Mouse (Mus musculus) lung, embryonic 16.5 days (tissue): ENCODE results near the gene Slc30a10. TPM values are rescaled to one million over a fixed set of nuclear protein-coding genes. Genes with fewer than 3 reads are reported as not detected.
A peak's percentile ranks its signal among the peaks of the same experiment; 100 is the strongest.

Experiments used
- ATAC-seq: fragments of 200-750 bp; cut with Nextera tagmentation; 2 replicates; pipeline ENCODE4 v1.8.0; 2017; ENCODE audit warnings: low read depth, mild to moderate bottlenecking, moderate library complexity
- H3K27ac ChIP-seq: fragments of 300-500 bp; sonication (generic); 2 replicates; pipeline ENCODE4 v1.5.1; 2014; ENCODE audit warnings: mild to moderate bottlenecking, control low read depth, low read length
- H3K27me3 ChIP-seq: fragments of 300-500 bp; sonication (generic); 2 replicates; pipeline ENCODE4 v1.6.1; 2014; ENCODE audit warnings: low read depth, low read length, mixed read lengths; ENCODE audit not compliant: control insufficient read depth, insufficient read depth
- H3K36me3 ChIP-seq: fragments of 300-500 bp; sonication (generic); 2 replicates; pipeline ENCODE4 v1.6.1; 2014; ENCODE audit warnings: low read length; ENCODE audit not compliant: control insufficient read depth, insufficient read depth
- H3K4me1 ChIP-seq: fragments of 300-500 bp; sonication (generic); replicated peaks from 2 replicates; pipeline ENCODE4 v1.6.1; 2014; ENCODE audit warnings: low read length, mixed read lengths; ENCODE audit not compliant: control insufficient read depth, insufficient read depth
- H3K4me2 ChIP-seq: fragments of 300-500 bp; sonication (generic); 2 replicates; pipeline ENCODE4 v1.6.1; 2014; ENCODE audit warnings: low read depth, low read length, control low read depth
- H3K4me3 ChIP-seq: fragments of 300-500 bp; sonication (generic); 2 replicates; pipeline ENCODE4 v1.5.1; 2014; ENCODE audit warnings: mild to moderate bottlenecking, low read length, control low read depth
- H3K9ac ChIP-seq: fragments of 300-500 bp; sonication (generic); 2 replicates; pipeline ENCODE4 v1.6.1; 2014; ENCODE audit warnings: low read length, control low read depth
- H3K9me3 ChIP-seq: fragments of 300-500 bp; sonication (generic); 2 replicates; pipeline ENCODE4 v1.6.1; 2016; ENCODE audit warnings: low read length; ENCODE audit not compliant: control insufficient read depth
- WGBS: fragments of 180-500 bp; shearing (Covaris S2); extraction: QIAGEN DNeasy Blood & Tissue Kit; methylation state at CpG from one replicate; pipeline ENCODE4 v1.1.7; 2014; 5-methylcytosine and 5-hydroxymethylcytosine counted together
- polyA plus RNA-seq: library from polyadenylated mRNA; unstranded; fragments of >200 nt; fragmentation: Nextera tagmentation; extraction: Ambion mirVana; gene quantifications from 2 replicates; pipeline ENCODE4 v1.2.1, GENCODE M21; 2015

The Slc30a10 gene
- polyA plus RNA-seq, 1 experiment from 2014 or later = not detected

GRCm38 (mm10) chr1:185454144-185454543 lies 504 bp upstream of the Slc30a10 start:
- WGBS = 48% methylated on average over 4 of the region's 4 CpGs
- ATAC-seq = no peak
- Histone ChIP-seq H3K27me3 (peaks cover 34% of the 10 kb centered on the region), H3K4me2 (peak overlapping the region; percentile 90), H3K4me1 (peaks cover 12% of the 10 kb centered on the region), H3K36me3 (no peaks in the 10 kb centered on the region), H3K4me3 (no peak overlapping the region; the same call in 1 of the 2 replicates), H3K27ac (no peak overlapping the region), H3K9me3 (no peaks in the 10 kb centered on the region), H3K9ac (no peak overlapping the region)

DNA sequence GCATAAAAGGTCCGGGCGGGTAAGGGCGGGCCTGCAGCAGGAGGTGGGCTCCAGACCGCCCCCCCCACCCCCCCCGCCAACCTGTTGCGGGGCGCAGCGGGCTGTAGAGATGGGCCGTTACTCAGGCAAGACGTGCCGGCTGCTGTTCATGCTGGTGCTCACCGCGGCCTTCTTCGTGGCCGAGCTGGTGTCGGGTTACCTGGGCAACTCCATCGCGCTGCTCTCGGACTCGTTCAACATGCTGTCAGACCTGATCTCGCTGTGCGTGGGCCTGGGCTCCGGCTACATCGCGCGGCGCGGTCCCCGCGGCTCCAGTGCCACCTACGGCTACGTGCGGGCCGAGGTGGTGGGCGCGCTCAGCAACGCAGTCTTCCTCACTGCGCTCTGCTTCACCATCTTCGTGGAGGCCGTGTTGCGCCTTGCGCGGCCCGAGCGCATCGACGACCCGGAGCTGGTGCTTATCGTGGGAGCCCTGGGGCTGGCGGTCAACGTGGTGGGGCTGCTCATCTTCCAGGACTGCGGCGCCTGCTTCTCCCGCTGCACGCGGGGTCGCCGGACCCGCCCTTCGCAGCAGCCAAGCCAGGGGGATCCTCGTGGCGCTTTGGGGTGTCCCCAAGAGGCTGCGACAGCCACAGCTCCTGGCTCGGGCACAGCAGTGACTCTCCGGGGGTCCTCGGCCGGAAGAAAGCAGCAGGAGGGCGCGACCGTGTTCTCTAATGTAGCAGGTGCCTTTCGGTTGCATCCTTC lies 480 bp downstream of the Slc30a10 start:
- peak overlapping the region; percentile 90 for H3K4me2 ChIP-seq
- H3K36me3 ChIP-seq = no peaks in the 10 kb centered on the region
- under 1% methylated on average over 65 of the region's 71 CpGs for WGBS
- peak overlapping the region; percentile 32 for H3K9ac ChIP-seq
- H3K9me3 ChIP-seq = no peaks in the 10 kb centered on the region
- ATAC-seq = peak; percentile 68
- H3K27ac ChIP-seq = no peak overlapping the region
- H3K4me1 ChIP-seq = peaks cover 12% of the 10 kb centered on the region
- H3K27me3 ChIP-seq = peaks cover 34% of the 10 kb centered on the region
- H3K4me3 ChIP-seq = peak overlapping the region; percentile 51

DNA sequence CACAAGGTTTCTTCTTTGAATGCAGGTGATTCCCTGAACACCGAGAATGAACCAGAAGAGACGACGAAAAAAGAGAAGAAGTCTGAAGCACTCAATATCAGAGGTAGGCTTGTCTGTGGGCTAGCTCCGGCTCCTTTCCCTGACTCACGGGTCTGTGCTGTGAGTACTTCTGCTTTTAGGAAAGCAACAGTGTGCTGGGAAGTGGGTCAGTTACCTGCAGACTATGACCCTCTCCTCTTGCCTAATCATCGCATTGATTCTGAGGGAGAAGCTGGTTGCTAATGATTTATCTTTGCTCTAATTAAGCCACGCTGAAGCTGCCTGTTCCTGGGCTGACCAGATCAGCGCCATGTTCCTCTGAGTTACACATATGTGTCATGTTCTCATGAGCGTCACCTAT lies 1.7 kb downstream of the Slc30a10 start:
- Histone ChIP-seq H3K9ac (no peak overlapping the region), H3K4me1 (peaks cover 12% of the 10 kb centered on the region), H3K27me3 (peaks cover 34% of the 10 kb centered on the region), H3K27ac (no peak overlapping the region), H3K4me3 (no peak overlapping the region), H3K9me3 (no peaks in the 10 kb centered on the region), H3K36me3 (no peaks in the 10 kb centered on the region), H3K4me2 (no peak overlapping the region)
- 74% methylated on average over 9 of the region's 9 CpGs for WGBS
- ATAC-seq = no peak

GRCm38 (mm10) chr1:185460096-185460495 lies 5.4 kb downstream of the Slc30a10 start:
- H3K27me3 ChIP-seq = peaks cover 21% of the 10 kb centered on the region
- H3K27ac ChIP-seq = no peak overlapping the region
- H3K36me3 ChIP-seq = no peaks in the 10 kb centered on the region
- H3K9ac ChIP-seq = no peak overlapping the region
- WGBS = 79% methylated on average over 5 of the region's 5 CpGs
- H3K4me3 ChIP-seq = no peak overlapping the region
- H3K4me2 ChIP-seq = no peak overlapping the region
- H3K4me1 ChIP-seq = peaks cover 4% of the 10 kb centered on the region
- ATAC-seq = no peak
- H3K9me3 ChIP-seq = no peaks in the 10 kb centered on the region

GRCm38 (mm10) chr1:185462889-185463288 lies 8.2 kb downstream of the Slc30a10 start:
- no peak overlapping the region for H3K4me2 ChIP-seq
- no peaks in the 10 kb centered on the region; the same call in 1 of the 2 replicates for H3K27me3 ChIP-seq
- no peak overlapping the region for H3K27ac ChIP-seq
- ATAC-seq = no peak
- no peaks in the 10 kb centered on the region for H3K9me3 ChIP-seq
- WGBS = 62% methylated on average over 5 of the region's 5 CpGs
- H3K9ac ChIP-seq = no peak overlapping the region
- H3K4me3 ChIP-seq = no peak overlapping the region
- H3K4me1 ChIP-seq = no peaks in the 10 kb centered on the region
- H3K36me3 ChIP-seq = no peaks in the 10 kb centered on the region

GRCm38 (mm10) chr1:185469551-185470021 lies 14.9 kb downstream of the Slc30a10 start:
- Histone ChIP-seq H3K9me3 (no peaks in the 10 kb centered on the region), H3K36me3 (no peaks in the 10 kb centered on the region), H3K9ac (no peak overlapping the region), H3K4me3 (no peak overlapping the region), H3K27me3 (no peaks in the 10 kb centered on the region), H3K27ac (no peak overlapping the region), H3K4me2 (no peak overlapping the region), H3K4me1 (no peaks in the 10 kb centered on the region)
- 42% methylated on average over 8 of the region's 8 CpGs for WGBS
- no peak for ATAC-seq

GRCm38 (mm10) chr1:185472025-185472720 lies 17.5 kb downstream of the Slc30a10 start:
- H3K4me3 ChIP-seq = no peak overlapping the region
- no peaks in the 10 kb centered on the region for H3K27me3 ChIP-seq
- no peak for ATAC-seq
- H3K9ac ChIP-seq = no peak overlapping the region
- H3K4me1 ChIP-seq = no peaks in the 10 kb centered on the region
- H3K27ac ChIP-seq = no peak overlapping the region
- 43% methylated on average over 8 of the region's 8 CpGs for WGBS
- H3K9me3 ChIP-seq = no peaks in the 10 kb centered on the region
- H3K36me3 ChIP-seq = no peaks in the 10 kb centered on the region
- no peak overlapping the region for H3K4me2 ChIP-seq

DNA sequence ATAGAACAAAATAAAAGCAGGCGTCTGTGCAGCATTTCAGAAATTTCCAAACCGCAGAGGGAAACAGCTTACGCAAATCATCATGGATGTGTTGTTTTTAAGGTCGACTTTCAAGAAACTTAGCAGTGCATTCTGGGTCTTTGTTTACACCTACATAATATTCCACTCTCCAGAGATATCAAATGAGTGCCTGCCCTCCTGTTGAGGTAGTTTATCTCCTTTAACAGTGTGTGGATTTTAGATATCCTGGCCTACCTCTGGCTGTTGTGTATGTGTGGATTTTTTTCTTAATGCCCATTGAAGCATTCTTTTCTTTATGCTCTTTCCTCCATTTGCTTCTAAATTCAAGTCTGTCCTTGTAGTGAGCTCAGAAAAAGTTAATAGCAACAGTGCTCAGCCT lies 18.1 kb downstream of the Slc30a10 start:
- Histone ChIP-seq H3K9ac (no peak overlapping the region), H3K4me2 (no peak overlapping the region), H3K4me1 (no peaks in the 10 kb centered on the region), H3K27ac (no peak overlapping the region), H3K36me3 (no peaks in the 10 kb centered on the region), H3K9me3 (no peaks in the 10 kb centered on the region), H3K27me3 (no peaks in the 10 kb centered on the region), H3K4me3 (no peak overlapping the region)
- ATAC-seq = no peak
- WGBS = 85% methylated on average over 4 of the region's 4 CpGs

GRCm38 (mm10) chr1:185473437-185473836 lies 18.8 kb downstream of the Slc30a10 start:
- 94% methylated on average over 1 of the region's 1 CpGs for WGBS
- Histone ChIP-seq H3K27me3 (no peaks in the 10 kb centered on the region), H3K4me1 (no peaks in the 10 kb centered on the region), H3K27ac (no peak overlapping the region), H3K9ac (no peak overlapping the region), H3K4me3 (no peak overlapping the region), H3K4me2 (no peak overlapping the region), H3K9me3 (no peaks in the 10 kb centered on the region), H3K36me3 (no peaks in the 10 kb centered on the region)
- no peak for ATAC-seq
